Mouse (Mus musculus): ENCODE measurements around the gene Gm38655.

GRCm38 (mm10) chr17:25172558-25172957 is 2.7 kb downstream of the Gm38655 start:
- TF ChIP-seq POLR2A (IDR thresholded peaks at IDR 0.05; ENCODE audit: control insufficient read depth, extremely low read depth, insufficient read depth, low read length, poor library complexity) (no peak), CTCF (IDR thresholded peaks at IDR 0.05; ENCODE audit: borderline replicate concordance, control insufficient read depth, extremely low read depth, insufficient read depth, low read length, poor library complexity) (no peak)

Measured in thymus, adult 2 months (tissue).